14 mouse cellular contexts compared by ENCODE assay signal in genomic region chr1:93206277-93206970, GRCm38 (mm10). TPM values are rescaled to one million over a fixed set of nuclear protein-coding genes. Genes with fewer than 3 reads are reported as not detected.
A peak's percentile ranks its signal among the peaks of the same experiment; 100 is the strongest.
DNase-seq lines count a peak whose midpoint lies in the region; ATAC-seq and TF ChIP-seq lines count a peak whose summit lies in the region.
"Had no signal": no experiment of that assay in that cellular context is flagged by ENCODE, and none has a peak within 500 bp of the region (broad histone marks: within the 10 kb centered on the region; RNA-seq: fewer than 3 reads in every experiment).

No protein-coding gene starts in this region.

- H3K9me3 ChIP-seq in hindbrain, postnatal 0 days (ENCODE audit: low read length) = no peaks in the 10 kb centered on the region
- H3K9me3 ChIP-seq in hindbrain, embryonic 12.5 days (replicated peaks) = no peaks in the 10 kb centered on the region
- no peaks in the 10 kb centered on the region for H3K9me3 ChIP-seq in stomach, postnatal 0 days (ENCODE audit: control insufficient read depth, low read length)
- H3K9me3 ChIP-seq: limb, embryonic 15.5 days; stomach, embryonic 15.5 days had no signal

- no peaks in the 10 kb centered on the region for H3K27me3 ChIP-seq in hindbrain, postnatal 0 days (ENCODE audit: insufficient read depth, low read length)
- no peaks in the 10 kb centered on the region for H3K27me3 ChIP-seq in hindbrain, embryonic 12.5 days
- H3K27me3 ChIP-seq in stomach, postnatal 0 days (ENCODE audit: control insufficient read depth, insufficient read depth, low read length) = no peaks in the 10 kb centered on the region
- H3K27me3 ChIP-seq: limb, embryonic 15.5 days; stomach, embryonic 15.5 days had no signal

- no peak for TF ChIP-seq EP300 in stomach, postnatal 0 days (optimal IDR thresholded peaks at IDR 0.05)

- H3K27ac ChIP-seq in hindbrain, postnatal 0 days = 0 out of 2 replicates have a peak overlapping the region, but pooled peaks have one; percentile 15
- no peak overlapping the region for H3K27ac ChIP-seq in hindbrain, embryonic 12.5 days
- no peak overlapping the region for H3K27ac ChIP-seq in stomach, postnatal 0 days (replicated peaks)
- H3K27ac ChIP-seq: stomach, embryonic 15.5 days had no signal

- peak; percentile 31 for DNase-seq in hindbrain, postnatal 0 days (ENCODE audit: low spot score)
- peak; percentile 35 for DNase-seq in lung, postnatal 10 days
- DNase-seq in lung, postnatal 25 days (ENCODE audit: low spot score) = no peak
- DNase-seq in brain, embryonic 14.5 days (ENCODE audit: low read depth) = no peak
- no peak for DNase-seq in stomach, postnatal 0 days (ENCODE audit: low spot score)
- no peak for DNase-seq in spleen, postnatal 36 days (ENCODE audit: low spot score in 2 of 2)
- DNase-seq: cerebellum, adult 11-12 months; thymus, postnatal 4 days had no signal

- no peak overlapping the region for H3K4me2 ChIP-seq in hindbrain, postnatal 0 days (ENCODE audit: low read depth, low read length)
- H3K4me2 ChIP-seq in hindbrain, embryonic 12.5 days (replicated peaks) = no peak overlapping the region
- H3K4me2 ChIP-seq in stomach, postnatal 0 days (replicated peaks; ENCODE audit: low read depth) = no peak overlapping the region
- H3K4me2 ChIP-seq: limb, embryonic 15.5 days; stomach, embryonic 15.5 days had no signal

- no peaks in the 10 kb centered on the region for H3K36me3 ChIP-seq in hindbrain, postnatal 0 days (ENCODE audit: insufficient read depth, low read length)
- H3K36me3 ChIP-seq in hindbrain, embryonic 12.5 days = no peaks in the 10 kb centered on the region
- H3K36me3 ChIP-seq in stomach, postnatal 0 days (ENCODE audit: control insufficient read depth, insufficient read depth, low read length) = no peaks in the 10 kb centered on the region
- H3K36me3 ChIP-seq: limb, embryonic 15.5 days; stomach, embryonic 15.5 days had no signal

- 66% methylated on average over 12 of the region's 12 CpGs for WGBS in hindbrain, postnatal 0 days
- WGBS in hindbrain, embryonic 12.5 days = 64% methylated on average over 12 of the region's 12 CpGs
- WGBS in stomach, postnatal 0 days = 65% methylated on average over 12 of the region's 12 CpGs

- peaks cover 17% of the 10 kb centered on the region for H3K4me1 ChIP-seq in hindbrain, postnatal 0 days (ENCODE audit: insufficient read depth, low read length)
- H3K4me1 ChIP-seq in hindbrain, embryonic 12.5 days = peaks cover 33% of the 10 kb centered on the region
- peaks cover 6% of the 10 kb centered on the region; the same call in 1 of the 2 replicates for H3K4me1 ChIP-seq in stomach, postnatal 0 days (replicated peaks; ENCODE audit: control insufficient read depth, insufficient read depth)

- H3K4me3 ChIP-seq in hindbrain, postnatal 0 days (ENCODE audit: low read length) = no peak overlapping the region
- no peak overlapping the region for H3K4me3 ChIP-seq in hindbrain, embryonic 12.5 days
- H3K4me3 ChIP-seq in stomach, postnatal 0 days (ENCODE audit: low read depth, low read length) = no peak overlapping the region
- H3K4me3 ChIP-seq: limb, embryonic 15.5 days; stomach, embryonic 15.5 days had no signal

- peak; percentile 46 for ATAC-seq in hindbrain, postnatal 0 days
- ATAC-seq in hindbrain, embryonic 12.5 days (ENCODE audit: low FRiP score) = no peak
- no peak for ATAC-seq in stomach, postnatal 0 days (ENCODE audit: low FRiP score, low TSS enrichment)

- no peak overlapping the region for H3K9ac ChIP-seq in hindbrain, postnatal 0 days (replicated peaks; ENCODE audit: low read length)
- H3K9ac ChIP-seq in hindbrain, embryonic 12.5 days = no peak overlapping the region
- H3K9ac ChIP-seq in stomach, postnatal 0 days (ENCODE audit: low read length) = no peak overlapping the region
- H3K9ac ChIP-seq: limb, embryonic 15.5 days; stomach, embryonic 15.5 days had no signal

- no peak for TF ChIP-seq POLR2A in brain, embryonic 14.5 days (IDR thresholded peaks at IDR 0.05; ENCODE audit: borderline replicate concordance, extremely low read depth, insufficient read depth, insufficient read length, poor library complexity, severe bottlenecking)

- TF ChIP-seq CTCF in hindbrain, postnatal 0 days (IDR thresholded peaks at IDR 0.05; ENCODE audit: low read depth) = peak; percentile 63
- peak; percentile 12; the same call in 1 of the 2 replicates for TF ChIP-seq CTCF in brain, embryonic 14.5 days (IDR thresholded peaks at IDR 0.05; ENCODE audit: borderline replicate concordance, extremely low read depth, insufficient read depth, insufficient read length)
- peak; percentile 53 for TF ChIP-seq CTCF in stomach, postnatal 0 days (IDR thresholded peaks at IDR 0.05; ENCODE audit: low read depth)

RNA-seq across cellular contexts. Expression of gene Sned1, which starts 29.2 kb away (rescaled TPM):
- total RNA-seq in hindbrain, postnatal 0 days (2014; rRNA removed) = 26.7 and 33.7 TPM in 2 replicates
- polyA plus RNA-seq in hindbrain, postnatal 0 days (2015; fragmentation: Nextera tagmentation; extraction: Ambion mirVana) = 8.0 and 9.2 TPM in 2 replicates
- polyA plus RNA-seq in hindbrain, embryonic 12.5 days (2016; fragmentation: Nextera tagmentation; extraction: Ambion mirVana) = 15.2 and 16.2 TPM in 2 replicates
- 4.9 and 12.9 TPM in 2 replicates for polyA plus RNA-seq in brain, embryonic 14.5 days (2012; rRNA removed)
- polyA plus RNA-seq in stomach, postnatal 0 days (2015; fragmentation: Nextera tagmentation; extraction: Ambion mirVana) = 1.4 and 1.5 TPM in 2 replicates

RNA-seq across cellular contexts. Expression of gene Crocc2, which starts 37.9 kb away (rescaled TPM):
- 1.1 and 1.3 TPM in 2 replicates for total RNA-seq in hindbrain, postnatal 0 days (2014; rRNA removed)
- 0.48 and 0.63 TPM in 2 replicates for polyA plus RNA-seq in hindbrain, postnatal 0 days (2015; fragmentation: Nextera tagmentation; extraction: Ambion mirVana)
- 0.44 and 0.45 TPM in 2 replicates for polyA plus RNA-seq in hindbrain, embryonic 12.5 days (2016; fragmentation: Nextera tagmentation; extraction: Ambion mirVana)
- 0.44 and 0.51 TPM in 2 replicates for polyA plus RNA-seq in brain, embryonic 14.5 days (2012; rRNA removed)
- 0.04 and 0.06 TPM in 2 replicates for polyA plus RNA-seq in stomach, postnatal 0 days (2015; fragmentation: Nextera tagmentation; extraction: Ambion mirVana)
- total RNA-seq: CH12.LX; gastrocnemius, postnatal 4 days had no signal

RNA-seq across cellular contexts. Expression of gene 2310007B03Rik, which starts 45.7 kb away (rescaled TPM):
- total RNA-seq in hindbrain, postnatal 0 days (2014; rRNA removed) = 0.05 and 0.83 TPM in 2 replicates
- 0.11 and 0.16 TPM in 2 replicates for polyA plus RNA-seq in hindbrain, postnatal 0 days (2015; fragmentation: Nextera tagmentation; extraction: Ambion mirVana)
- 0.35 and 0.41 TPM in 2 replicates for polyA plus RNA-seq in hindbrain, embryonic 12.5 days (2016; fragmentation: Nextera tagmentation; extraction: Ambion mirVana)
- polyA plus RNA-seq in brain, embryonic 14.5 days (2012; rRNA removed) = 0.62 and 0.74 TPM in 2 replicates
- 27.8 and 34.3 TPM in 2 replicates for polyA plus RNA-seq in stomach, postnatal 0 days (2015; fragmentation: Nextera tagmentation; extraction: Ambion mirVana)
- total RNA-seq: gastrocnemius, postnatal 4 days; layer of hippocampus, postnatal 25 days had no signal

Comparison
In these comparisons a context has a peak if more than half of its experiments do, and no peak if none do; other contexts are left out.
1. DNase-seq: peak in hindbrain, postnatal 0 days (single experiment) and lung, postnatal 10 days (single experiment); none in lung, postnatal 25 days (single experiment), brain, embryonic 14.5 days (single experiment), stomach, postnatal 0 days (single experiment) and spleen, postnatal 36 days (0 of 2).
2. CTCF ChIP-seq: peak in every context shown above with its lines; median percentile 63 in hindbrain, postnatal 0 days; 53 in stomach, postnatal 0 days; 12 in brain, embryonic 14.5 days.
3. RNA of gene 2310007B03Rik, which starts 45.7 kb away (polyA plus RNA-seq): 27.8 to 34.3 TPM in stomach, postnatal 0 days; 0.62 to 0.74 TPM in brain, embryonic 14.5 days, 0.35 to 0.41 TPM in hindbrain, embryonic 12.5 days and 0.11 to 0.16 TPM in hindbrain, postnatal 0 days; every median in the first group is over 10 times any median in the second.